Mouse (Mus musculus): ENCODE measurements around the gene Fam89b. TPM values are rescaled to one million over a fixed set of nuclear protein-coding genes. Genes with fewer than 3 reads are reported as not detected.

Fam89b gene
- 65.4 and 79.8 TPM in 2 replicates for polyA plus RNA-seq (2012; rRNA removed)

DNA sequence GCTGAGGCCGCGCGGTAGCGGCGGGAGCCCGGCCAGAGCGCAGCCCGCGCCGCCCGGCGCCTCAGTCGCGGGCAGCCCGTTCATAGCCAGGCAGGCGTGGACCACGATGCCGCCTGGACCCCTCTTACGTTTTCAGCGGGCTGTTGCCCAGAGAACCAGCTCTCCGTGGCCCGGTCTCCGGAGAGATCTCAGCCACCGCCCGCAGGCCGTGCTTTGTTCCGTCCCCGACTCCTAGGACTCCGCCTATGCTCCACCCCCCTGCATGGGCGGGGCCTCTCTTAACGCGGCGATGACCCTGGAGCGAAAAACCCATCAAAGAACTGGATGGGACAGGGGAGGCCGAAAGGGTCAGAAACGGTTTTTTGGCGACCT, at the start of gene Fam89b:
TSS of gene Fam89b (minus strand) at position 210 of the 372 bp plus-strand sequence.
- WGBS, result under 1% methylated on average over 37 of the region's 37 CpGs
- peak; percentile 83 for DNase-seq (ENCODE audit: low read depth, low spot score)

DNA sequence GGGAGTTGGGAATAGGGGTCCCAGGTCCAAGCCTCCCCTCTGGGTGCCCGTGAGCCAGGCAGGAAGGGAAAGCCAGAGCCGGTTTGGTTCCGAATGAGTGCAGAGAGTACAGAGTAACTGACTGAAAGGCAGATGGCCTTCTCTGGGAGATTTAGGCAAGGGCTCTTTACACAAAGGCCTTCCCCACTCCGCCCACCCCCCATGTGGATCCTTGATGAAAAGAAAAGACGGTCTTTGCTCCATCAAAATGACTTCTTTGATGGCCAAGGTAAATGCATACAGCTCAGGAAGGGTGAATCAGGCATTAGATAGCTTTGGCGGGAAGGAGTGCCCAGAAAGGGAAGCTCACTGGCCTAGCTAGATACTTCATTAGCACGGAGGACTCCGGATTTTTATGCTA, 48.9 kb upstream of the Fam89b start:
- 81% methylated on average over 8 of the region's 8 CpGs for WGBS
- no peak for DNase-seq (ENCODE audit: low read depth, low spot score)

DNA sequence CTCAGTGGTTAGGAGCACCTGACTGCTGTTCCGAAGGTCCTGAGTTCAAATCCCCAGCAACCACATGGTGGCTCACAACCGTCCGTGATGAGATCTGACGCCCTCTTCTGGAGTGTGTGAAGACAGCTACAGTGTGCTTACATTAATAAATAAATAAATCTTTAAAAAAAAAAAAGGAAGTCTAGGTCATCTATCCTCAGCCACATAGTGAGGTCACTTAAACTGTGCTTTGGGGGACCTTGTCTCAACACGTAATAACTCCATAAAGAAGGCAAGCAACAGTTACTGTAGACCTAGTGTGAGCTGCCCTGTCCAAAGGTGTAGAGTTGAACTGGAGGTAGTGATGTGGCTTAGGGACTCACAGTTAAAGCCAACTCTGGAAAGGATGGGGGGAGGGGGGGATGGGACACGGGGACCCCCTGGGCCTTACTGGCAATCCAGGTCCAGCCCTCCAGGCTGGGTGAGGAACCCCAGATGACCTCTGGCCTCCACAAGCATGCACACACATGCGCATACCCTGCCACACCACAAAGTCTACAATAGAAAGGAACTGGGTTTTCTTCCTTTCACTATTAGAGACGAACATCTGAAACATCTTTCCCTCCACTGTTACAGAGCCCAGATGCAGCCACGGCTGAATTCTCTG, 48.1 kb upstream of the Fam89b start:
- 68% methylated on average over 9 of the region's 9 CpGs for WGBS
- no peak for DNase-seq (ENCODE audit: low read depth, low spot score)

DNA sequence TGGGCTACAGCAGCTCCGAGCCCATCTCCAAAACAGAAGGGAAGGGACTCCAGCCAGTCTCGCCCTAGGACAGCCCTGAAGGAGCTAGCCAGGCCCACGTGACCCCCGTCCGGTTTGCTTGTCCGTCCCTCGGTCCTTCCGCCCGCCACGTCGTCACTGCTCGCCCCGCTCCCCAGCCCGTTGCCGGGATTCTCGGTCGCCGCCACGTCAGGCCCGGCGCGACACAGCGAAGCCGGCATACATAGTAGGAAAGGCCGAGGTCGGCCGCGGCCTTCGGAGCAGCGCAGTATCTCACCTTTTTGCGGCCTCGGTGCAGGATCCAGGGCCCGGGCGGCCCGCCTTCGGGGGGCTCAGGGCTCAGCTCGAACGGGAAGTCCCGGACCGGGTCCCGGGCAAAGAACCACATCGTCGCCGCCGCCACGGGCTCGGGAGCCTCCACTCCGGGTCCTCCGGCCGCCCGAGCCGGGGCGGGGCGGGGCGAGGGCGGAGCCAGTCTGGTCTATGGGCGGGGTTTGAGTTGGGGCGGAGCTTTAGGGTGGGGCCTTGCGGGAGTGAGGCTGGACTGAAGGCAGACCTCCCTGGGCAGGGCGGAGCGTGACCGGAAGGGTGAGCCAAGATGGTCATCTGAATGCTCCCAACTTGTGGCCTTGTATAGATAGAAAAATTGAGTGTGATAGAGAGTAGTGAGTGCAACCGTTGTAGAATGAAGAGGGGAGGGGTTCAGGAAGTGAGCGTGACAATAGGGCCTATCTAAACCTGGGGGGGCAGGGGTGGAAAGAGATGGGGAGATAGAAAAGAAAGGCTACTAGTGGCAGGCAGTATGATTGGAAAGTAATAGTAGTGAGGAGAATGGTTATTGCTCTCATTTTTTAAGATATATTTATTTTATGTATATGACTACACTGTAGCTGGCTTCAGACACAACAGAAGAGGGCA, 41.7 kb upstream of the Fam89b start, which contains the start of gene Scyl1:
TSS of gene Scyl1 (minus strand) at position 495 of the 936 bp plus-strand sequence.
- whole genome bisulfite sequencing, result under 1% methylated on average over 64 of the region's 64 CpGs

DNA sequence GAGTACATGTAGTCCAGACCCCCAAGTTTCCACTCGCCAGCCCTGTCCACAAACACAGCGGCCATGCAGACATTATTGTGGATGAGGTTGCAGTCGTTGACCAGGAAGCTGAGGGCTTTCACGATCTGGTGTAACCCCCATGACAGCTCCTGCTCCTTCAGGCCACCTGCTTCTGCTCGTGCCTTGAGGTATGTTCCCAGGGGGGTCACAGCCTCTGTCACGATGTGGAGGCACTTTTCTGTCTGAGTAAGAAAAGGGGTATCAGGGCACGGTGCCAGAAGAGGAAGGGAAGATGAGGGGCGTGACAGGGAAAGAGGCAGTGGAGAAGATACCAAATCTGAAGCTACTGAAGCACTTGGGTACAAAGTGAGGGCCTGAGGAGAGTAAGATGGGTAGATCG, 40.9 kb upstream of the Fam89b start:
- 28% methylated on average over 9 of the region's 9 CpGs for WGBS
- no peak for DNase-seq (ENCODE audit: low read depth, low spot score)

More for the DNA sequence above, 41.7 kb upstream of the Fam89b start, which contains the start of gene Scyl1:
- DNase-seq (ENCODE audit: low read depth, low spot score), result no peak

DNA sequence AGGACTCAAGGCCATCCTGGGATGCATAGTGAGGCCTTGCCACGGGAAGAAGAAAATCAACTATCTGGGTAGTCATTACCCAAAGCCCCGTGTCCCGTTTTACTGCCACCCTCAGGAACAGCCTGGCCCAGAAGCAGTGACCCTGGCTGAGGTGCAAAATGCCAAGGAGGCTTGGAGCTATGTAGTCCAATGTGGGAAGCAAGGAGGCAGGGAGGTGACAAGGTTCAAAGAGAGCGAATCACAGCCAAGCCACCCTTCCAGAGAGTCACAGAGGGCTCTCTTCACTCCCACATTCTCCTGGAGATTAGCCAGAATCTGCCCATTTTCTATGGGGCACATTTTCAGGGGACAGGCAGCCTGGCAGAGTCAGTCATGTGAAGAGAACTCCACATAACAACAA, 37.8 kb upstream of the Fam89b start:
- WGBS, result 74% methylated on average over 4 of the region's 4 CpGs
- DNase-seq (ENCODE audit: low read depth, low spot score), result no peak

DNA sequence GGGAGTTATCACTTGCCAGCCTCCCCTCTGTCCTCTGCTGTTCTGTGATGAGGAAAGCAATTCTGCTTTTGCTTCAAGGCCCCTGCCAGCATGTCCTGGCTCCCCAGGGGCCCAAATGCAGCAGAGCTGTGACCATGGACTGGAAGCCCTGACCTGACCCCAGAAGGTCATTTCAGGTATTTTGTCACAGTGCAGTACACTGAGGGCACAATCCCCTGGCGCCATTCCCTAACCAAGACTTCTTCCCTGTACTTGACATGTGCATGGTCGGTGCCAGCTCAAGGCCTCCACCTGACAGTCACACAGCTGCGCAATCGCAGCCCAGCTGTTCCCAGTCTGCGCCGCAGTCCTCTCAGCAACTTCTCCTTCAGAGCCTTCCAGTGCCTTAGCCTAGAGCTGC, 33.7 kb upstream of the Fam89b start:
- DNase-seq (ENCODE audit: low read depth, low spot score), result no peak
- WGBS, result 93% methylated on average over 6 of the region's 6 CpGs

DNA sequence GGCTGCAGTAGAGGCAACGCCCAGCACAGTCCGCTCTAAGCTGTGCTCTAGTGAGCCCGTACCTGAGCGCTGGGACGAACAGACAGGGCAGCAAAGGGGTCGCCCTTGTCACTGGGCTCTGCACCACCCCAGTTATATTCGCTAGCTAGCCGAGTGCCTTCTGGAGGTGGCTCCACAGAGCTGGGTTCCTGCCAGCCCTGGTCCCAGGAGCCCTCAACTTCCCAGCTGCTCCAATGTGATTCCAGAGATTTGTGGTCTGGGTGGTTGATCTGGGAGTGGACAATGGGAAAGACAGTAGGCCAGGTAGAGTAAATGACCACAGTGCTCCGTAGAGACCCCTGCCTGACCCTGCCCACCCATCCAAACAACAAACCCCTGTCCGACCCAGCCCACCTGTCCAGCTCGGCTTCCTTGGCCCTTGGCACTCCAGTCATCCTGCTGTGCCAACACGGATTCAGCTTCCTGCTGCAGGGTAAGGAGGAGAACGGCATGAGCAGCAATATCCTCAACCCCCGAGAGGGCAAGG, 29.5 kb upstream of the Fam89b start:
- DNase-seq (ENCODE audit: low read depth, low spot score), result no peak
- WGBS, result 88% methylated on average over 14 of the region's 14 CpGs

DNA sequence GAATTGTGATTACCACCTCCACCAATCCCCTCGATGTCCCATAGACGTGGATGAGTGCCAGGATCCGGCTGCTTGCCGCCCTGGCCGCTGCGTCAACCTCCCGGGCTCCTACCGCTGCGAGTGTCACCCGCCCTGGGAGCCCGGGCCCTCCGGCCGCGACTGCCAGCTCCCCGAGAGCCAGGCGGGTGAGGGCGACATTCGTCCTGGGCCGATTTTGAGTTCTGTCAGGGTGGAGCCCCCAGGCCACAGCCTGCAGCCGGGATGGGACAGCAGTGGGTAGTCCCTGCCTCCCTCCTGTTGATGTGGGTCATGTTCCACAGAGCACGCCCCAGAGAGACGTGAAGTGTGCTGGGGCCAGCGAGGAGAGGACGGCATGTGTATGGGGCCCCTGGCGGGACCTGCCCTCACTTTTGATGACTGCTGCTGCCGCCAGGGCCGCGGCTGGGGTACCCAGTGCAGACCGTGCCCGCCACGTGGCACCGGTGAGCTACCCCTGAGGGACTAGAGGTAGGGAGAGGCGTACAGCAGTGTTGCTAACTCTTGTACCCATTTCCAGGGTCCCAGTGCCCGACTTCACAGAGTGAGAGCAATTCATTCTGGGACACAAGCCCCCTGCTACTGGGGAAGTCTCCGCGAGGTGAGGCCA, 27.7 kb upstream of the Fam89b start:
- 40% methylated on average over 36 of the region's 36 CpGs for WGBS
- no peak for DNase-seq (ENCODE audit: low read depth, low spot score)

DNA sequence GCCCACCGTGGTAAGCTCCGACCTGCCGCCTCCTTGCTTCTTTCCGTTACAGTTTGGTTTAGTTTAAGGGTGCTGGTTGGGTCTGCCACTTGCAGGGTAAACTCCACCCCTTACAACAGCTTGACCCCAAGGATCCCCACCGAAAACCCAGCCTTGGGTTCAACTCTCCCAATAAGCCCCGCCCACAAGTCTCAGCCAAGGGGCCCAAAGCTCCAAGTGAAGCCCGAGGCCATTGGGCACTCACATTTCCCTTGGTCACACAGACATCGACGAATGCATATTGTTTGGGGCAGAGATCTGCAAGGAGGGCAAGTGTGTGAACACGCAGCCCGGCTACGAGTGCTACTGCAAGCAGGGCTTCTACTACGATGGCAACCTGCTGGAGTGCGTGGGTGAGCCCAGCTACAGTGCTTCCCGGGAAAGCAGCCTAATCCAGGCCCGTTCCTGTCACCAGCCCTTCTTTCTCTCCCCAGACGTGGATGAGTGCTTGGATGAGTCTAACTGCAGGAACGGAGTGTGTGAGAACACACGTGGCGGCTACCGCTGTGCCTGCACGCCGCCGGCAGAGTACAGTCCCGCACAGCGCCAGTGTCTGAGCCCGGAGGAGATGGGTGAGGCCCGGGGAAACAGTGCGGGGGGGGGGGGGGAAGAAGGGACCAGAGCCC, 27.0 kb upstream of the Fam89b start:
- 38% methylated on average over 27 of the region's 29 CpGs for WGBS
- no peak for DNase-seq (ENCODE audit: low read depth, low spot score)

DNA sequence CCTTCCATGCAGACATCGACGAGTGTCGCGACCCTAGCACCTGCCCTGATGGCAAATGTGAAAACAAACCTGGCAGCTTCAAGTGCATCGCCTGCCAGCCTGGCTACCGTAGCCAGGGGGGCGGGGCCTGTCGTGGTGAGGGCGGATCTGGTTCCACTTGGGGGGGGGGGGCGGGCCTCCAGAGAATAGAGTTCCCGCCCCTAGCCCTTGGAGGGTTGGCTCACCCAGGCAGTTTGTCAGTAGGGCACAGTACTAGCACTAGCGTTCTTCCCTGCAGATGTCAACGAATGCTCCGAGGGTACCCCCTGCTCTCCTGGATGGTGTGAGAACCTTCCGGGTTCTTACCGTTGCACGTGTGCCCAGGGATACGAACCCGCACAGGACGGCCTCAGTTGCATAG, 22.3 kb upstream of the Fam89b start:
- 16% methylated on average over 20 of the region's 20 CpGs for WGBS

DNA sequence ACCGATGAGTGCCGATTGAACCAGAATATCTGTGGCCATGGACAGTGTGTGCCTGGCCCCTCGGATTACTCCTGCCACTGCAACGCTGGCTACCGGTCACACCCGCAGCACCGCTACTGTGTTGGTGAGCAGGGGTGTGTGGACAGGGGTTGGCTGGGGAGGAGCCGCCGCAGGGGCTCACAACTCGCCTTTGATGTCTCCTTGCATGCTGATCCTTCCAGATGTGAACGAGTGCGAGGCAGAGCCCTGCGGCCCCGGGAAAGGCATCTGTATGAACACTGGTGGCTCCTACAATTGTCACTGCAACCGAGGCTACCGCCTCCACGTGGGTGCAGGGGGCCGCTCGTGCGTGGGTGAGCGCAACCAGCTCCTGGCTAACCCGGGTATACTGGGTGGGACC, 21.5 kb upstream of the Fam89b start:
- 38% methylated on average over 22 of the region's 22 CpGs for WGBS
- DNase-seq (ENCODE audit: low read depth, low spot score), result no peak

More for the DNA sequence above, 22.3 kb upstream of the Fam89b start:
- no peak for DNase-seq (ENCODE audit: low read depth, low spot score)

DNA sequence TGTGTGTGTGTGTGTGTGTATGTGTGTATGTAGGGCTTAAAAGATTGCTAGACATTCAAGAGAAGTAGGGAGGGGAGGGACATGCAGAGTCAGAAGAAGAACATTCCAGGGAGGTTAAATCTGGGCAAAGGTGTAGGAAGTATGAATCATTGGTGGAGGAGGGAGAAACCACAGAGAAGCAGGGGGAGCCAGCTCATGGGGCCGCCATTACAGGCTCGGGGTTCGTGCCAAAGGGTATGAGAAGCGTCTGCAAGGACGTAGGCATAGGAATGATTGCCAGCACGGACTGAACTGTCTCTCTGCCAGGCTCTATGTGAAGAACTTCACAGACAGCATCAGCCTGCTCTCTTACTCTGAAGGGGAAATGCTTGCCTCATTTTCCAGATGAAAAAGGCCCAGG, 20.0 kb upstream of the Fam89b start:
- WGBS, result 67% methylated on average over 6 of the region's 6 CpGs

DNA sequence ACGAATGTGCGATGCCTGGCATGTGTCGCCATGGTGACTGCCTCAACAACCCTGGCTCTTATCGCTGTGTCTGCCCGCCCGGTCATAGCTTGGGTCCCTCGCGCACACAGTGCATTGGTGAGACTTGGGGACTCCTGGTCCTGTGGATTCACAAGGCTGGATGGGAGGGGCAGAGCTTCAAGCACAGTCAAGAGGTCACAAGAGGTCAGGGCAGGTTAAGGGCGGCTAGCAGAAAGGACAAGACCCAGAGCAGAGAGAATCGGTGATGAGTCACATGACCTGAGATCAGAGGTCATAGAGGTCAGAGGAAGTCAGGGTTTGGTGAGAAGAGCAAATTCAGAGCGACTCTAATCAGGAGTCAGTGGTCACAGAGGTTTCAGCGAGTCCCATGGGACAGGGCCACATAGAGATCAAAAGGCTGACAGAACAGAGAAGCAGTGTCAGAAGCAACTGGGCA, 17.5 kb upstream of the Fam89b start:
- DNase-seq (ENCODE audit: low read depth, low spot score), result no peak
- WGBS, result 63% methylated on average over 12 of the region's 12 CpGs

More for the DNA sequence above, 20.0 kb upstream of the Fam89b start:
- DNase-seq (ENCODE audit: low read depth, low spot score), result no peak

DNA sequence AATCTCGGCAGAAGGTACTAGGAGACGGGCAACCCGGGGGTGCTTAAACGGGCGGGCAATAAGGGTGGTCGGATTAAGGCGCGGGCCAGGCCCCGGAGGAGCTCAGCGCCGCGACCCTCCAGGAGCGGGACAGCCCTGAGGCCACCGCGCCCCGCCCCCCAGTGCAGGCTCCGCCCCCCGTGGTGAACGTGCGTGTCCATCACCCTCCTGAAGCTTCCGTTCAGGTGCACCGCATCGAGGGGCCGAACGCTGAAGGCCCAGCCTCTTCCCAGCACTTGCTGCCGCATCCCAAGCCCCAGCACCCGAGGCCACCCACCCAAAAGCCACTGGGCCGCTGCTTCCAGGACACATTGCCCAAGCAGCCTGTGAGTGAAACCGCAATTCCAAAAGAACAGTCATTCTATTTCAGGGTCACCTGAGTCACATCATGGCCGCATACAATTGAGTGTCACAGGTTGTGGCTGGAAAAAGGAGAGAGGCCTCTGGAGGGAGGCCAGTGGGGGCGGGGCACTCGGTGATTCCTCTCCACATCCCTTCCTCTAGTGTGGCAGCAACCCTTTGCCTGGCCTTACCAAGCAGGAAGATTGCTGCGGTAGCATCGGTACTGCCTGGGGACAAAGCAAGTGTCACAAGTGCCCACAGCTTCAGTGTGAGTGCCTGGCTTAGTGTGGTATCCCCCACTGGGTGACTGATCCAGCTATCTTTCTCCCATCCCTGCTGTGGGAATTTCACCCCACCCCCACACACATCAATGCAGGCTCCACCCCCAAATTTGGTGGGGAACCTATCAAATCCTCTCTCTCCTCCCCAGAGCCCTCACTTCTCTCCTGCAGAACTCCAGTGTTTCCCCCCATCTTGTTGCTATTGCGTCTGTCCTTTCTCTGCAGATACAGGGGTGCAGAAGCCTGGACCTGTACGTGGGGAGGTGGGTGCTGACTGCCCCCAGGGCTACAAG, 16.6 kb upstream of the Fam89b start:
- 22% methylated on average over 34 of the region's 36 CpGs for WGBS
- no peak for DNase-seq (ENCODE audit: low read depth, low spot score)

DNA sequence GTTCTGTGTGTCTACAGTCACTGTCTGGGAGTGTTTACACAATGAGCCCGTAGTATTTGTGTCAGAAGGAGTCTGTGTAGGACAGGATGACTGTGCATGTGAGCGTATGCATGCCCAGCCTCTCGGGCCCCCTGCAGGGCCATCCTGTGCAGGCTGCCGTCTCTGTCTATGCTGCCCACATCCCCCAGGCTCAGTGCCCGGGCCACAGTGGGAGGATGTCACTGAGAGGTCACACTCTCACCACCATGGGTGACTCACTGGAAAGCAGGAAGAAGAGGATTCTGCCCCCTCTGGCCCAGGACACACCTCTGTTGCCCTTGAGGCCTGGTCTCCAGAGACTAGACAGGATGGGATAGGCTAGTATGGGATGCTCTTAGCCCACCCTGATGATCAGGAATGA, 14.1 kb upstream of the Fam89b start:
- DNase-seq (ENCODE audit: low read depth, low spot score), result no peak
- 56% methylated on average over 5 of the region's 5 CpGs for WGBS

DNA sequence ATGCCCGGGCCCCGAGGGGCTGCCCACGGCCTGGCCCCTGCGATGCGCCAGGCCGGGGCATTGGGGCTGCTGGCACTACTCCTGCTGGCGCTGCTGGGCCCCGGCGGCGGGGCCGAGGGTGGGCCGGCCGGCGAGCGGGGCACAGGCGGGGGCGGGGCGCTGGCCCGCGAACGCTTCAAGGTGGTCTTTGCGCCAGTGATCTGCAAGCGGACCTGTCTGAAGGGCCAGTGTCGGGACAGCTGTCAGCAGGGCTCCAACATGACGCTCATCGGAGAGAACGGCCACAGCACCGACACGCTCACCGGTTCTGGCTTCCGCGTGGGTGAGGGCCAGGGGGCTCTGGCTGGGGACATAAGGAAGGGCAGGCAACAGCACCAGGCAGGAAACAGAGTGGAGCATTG, 12.8 kb upstream of the Fam89b start:
- DNase-seq (ENCODE audit: low read depth, low spot score), result no peak
- WGBS, result 15% methylated on average over 32 of the region's 32 CpGs

DNA sequence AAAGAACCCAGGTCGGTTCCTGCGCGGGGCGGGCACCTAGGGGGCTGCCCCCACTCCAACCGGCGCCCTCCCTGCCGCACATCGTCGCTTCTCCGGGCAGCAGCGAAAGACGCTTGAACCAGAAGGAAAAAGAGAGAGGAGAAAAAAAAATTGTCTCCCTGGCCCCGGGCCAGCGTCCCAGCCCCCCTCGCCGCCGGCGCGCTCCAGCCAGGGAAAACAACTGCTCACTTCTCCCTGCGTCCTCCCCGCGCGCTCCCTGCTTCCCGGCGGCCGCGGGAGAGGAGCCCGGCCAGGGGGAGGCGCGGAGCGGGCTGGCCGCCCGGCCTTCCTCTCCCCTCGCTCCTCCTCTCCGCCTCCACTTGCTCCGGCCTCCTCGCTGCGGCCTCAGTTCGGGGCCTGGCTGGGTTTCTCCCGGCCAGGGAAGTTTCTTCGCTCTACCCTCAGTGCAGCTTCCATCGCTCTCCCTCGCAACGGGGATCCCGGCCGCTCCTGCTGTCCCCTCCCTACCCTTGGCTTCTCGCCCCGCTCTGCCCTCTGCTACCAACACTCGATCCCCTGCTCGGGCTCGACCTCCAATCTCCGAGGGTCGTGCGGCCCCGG, 12.3 kb upstream of the Fam89b start:
- no peak for DNase-seq (ENCODE audit: low read depth, low spot score)

More for the DNA sequence above, 12.3 kb upstream of the Fam89b start:
- WGBS, result 2% methylated on average over 53 of the region's 55 CpGs
